Comparison of ENCODE assay signal across 23 mouse cellular contexts in genomic region chr15:87671929-87672328, GRCm38 (mm10).
DNase-seq lines count a peak whose midpoint lies in the region; ATAC-seq lines count a peak whose summit lies in the region.
"Had no signal": no experiment of that assay in that cellular context is flagged by ENCODE, and none has a peak within 500 bp of the region (broad histone marks: within the 10 kb centered on the region; RNA-seq: fewer than 3 reads in every experiment).

No protein-coding gene starts in this region.

- WGBS in forebrain, embryonic 14.5 days: 47% methylated on average over 9 of the region's 9 CpGs
- WGBS in forebrain, embryonic 15.5 days: 45% methylated on average over 9 of the region's 9 CpGs
- WGBS in midbrain, embryonic 14.5 days: 52% methylated on average over 9 of the region's 9 CpGs
- WGBS in midbrain, embryonic 11.5 days: 69% methylated on average over 9 of the region's 9 CpGs
- 47% methylated on average over 9 of the region's 9 CpGs for WGBS in hindbrain, embryonic 13.5 days
- WGBS in heart, embryonic 12.5 days: 84% methylated on average over 9 of the region's 9 CpGs

- H3K4me3 ChIP-seq in forebrain, embryonic 14.5 days (ENCODE audit: low read depth, low read length): no peak overlapping the region
- no peak overlapping the region for H3K4me3 ChIP-seq in forebrain, embryonic 15.5 days
- H3K4me3 ChIP-seq in midbrain, embryonic 14.5 days (replicated peaks; ENCODE audit: low read depth, low read length): no peak overlapping the region
- no peak overlapping the region for H3K4me3 ChIP-seq in midbrain, embryonic 11.5 days (ENCODE audit: low read depth, low read length)
- H3K4me3 ChIP-seq in hindbrain, embryonic 13.5 days: no peak overlapping the region
- no peak overlapping the region for H3K4me3 ChIP-seq in heart, embryonic 12.5 days
- H3K4me3 ChIP-seq: heart, embryonic 10.5 days; limb, embryonic 13.5 days; liver, embryonic 12.5 days; neural tube, embryonic 12.5 days had no signal

- H3K4me1 ChIP-seq in forebrain, embryonic 14.5 days (ENCODE audit: control insufficient read depth, insufficient read depth, low read length): peaks cover 24% of the 10 kb centered on the region
- H3K4me1 ChIP-seq in forebrain, embryonic 15.5 days: peaks cover 33% of the 10 kb centered on the region
- peaks cover 16% of the 10 kb centered on the region; the same call in 1 of the 2 replicates for H3K4me1 ChIP-seq in midbrain, embryonic 14.5 days (ENCODE audit: control insufficient read depth, insufficient read depth, low read length)
- peaks cover 4% of the 10 kb centered on the region; the same call in 1 of the 2 replicates for H3K4me1 ChIP-seq in midbrain, embryonic 11.5 days (ENCODE audit: control insufficient read depth, insufficient read depth, low read length)
- H3K4me1 ChIP-seq in hindbrain, embryonic 13.5 days (replicated peaks): peaks cover 50% of the 10 kb centered on the region
- H3K4me1 ChIP-seq in heart, embryonic 12.5 days (replicated peaks): no peaks in the 10 kb centered on the region
- H3K4me1 ChIP-seq: heart, embryonic 10.5 days; limb, embryonic 13.5 days; liver, embryonic 12.5 days had no signal

- H3K4me2 ChIP-seq in forebrain, embryonic 14.5 days (ENCODE audit: low read length): no peak overlapping the region
- H3K4me2 ChIP-seq in forebrain, embryonic 15.5 days (replicated peaks): no peak overlapping the region
- no peak overlapping the region for H3K4me2 ChIP-seq in midbrain, embryonic 14.5 days (ENCODE audit: low read length)
- no peak overlapping the region for H3K4me2 ChIP-seq in midbrain, embryonic 11.5 days
- no peak overlapping the region for H3K4me2 ChIP-seq in hindbrain, embryonic 13.5 days
- H3K4me2 ChIP-seq in heart, embryonic 12.5 days: no peak overlapping the region
- H3K4me2 ChIP-seq: limb, embryonic 13.5 days; liver, embryonic 12.5 days; neural tube, embryonic 12.5 days had no signal

- H3K27ac ChIP-seq in forebrain, embryonic 14.5 days (ENCODE audit: low read depth, low read length): no peak overlapping the region
- no peak overlapping the region for H3K27ac ChIP-seq in forebrain, embryonic 15.5 days (replicated peaks)
- no peak overlapping the region for H3K27ac ChIP-seq in midbrain, embryonic 14.5 days (replicated peaks; ENCODE audit: low read depth, low read length)
- no peak overlapping the region for H3K27ac ChIP-seq in midbrain, embryonic 11.5 days (ENCODE audit: low read depth, low read length)
- no peak overlapping the region; the same call in 1 of the 2 replicates for H3K27ac ChIP-seq in hindbrain, embryonic 13.5 days
- no peak overlapping the region for H3K27ac ChIP-seq in heart, embryonic 12.5 days (ENCODE audit: poor library complexity, severe bottlenecking)
- H3K27ac ChIP-seq: heart, embryonic 10.5 days; limb, embryonic 13.5 days; liver, embryonic 12.5 days; neural tube, embryonic 12.5 days had no signal

- peak; percentile 63 for DNase-seq in forebrain, embryonic 14.5 days (ENCODE audit: low spot score)
- DNase-seq in midbrain, embryonic 14.5 days: peak; percentile 44
- no peak for DNase-seq in midbrain, embryonic 11.5 days (ENCODE audit: low spot score, missing footprints)
- peak; percentile 26 for DNase-seq in retina, embryonic 14.5 days (ENCODE audit: low spot score)
- DNase-seq: adrenal gland, postnatal 14 days; cerebellum, adult 8-10 months; gastrocnemius, postnatal 10 days; kidney, adult 9 months; kidney, postnatal 14 days; layer of hippocampus, postnatal 36 days; lung, adult 18-20 months; lung, postnatal 36 days; right cerebral cortex, postnatal 14 days; spleen, adult 18-20 months had no signal

- H3K9ac ChIP-seq in forebrain, embryonic 14.5 days (ENCODE audit: low read length): no peak overlapping the region
- no peak overlapping the region for H3K9ac ChIP-seq in forebrain, embryonic 15.5 days (replicated peaks)
- H3K9ac ChIP-seq in midbrain, embryonic 14.5 days (replicated peaks; ENCODE audit: low read length): no peak overlapping the region
- H3K9ac ChIP-seq in midbrain, embryonic 11.5 days (ENCODE audit: low read length): no peak overlapping the region
- no peak overlapping the region for H3K9ac ChIP-seq in hindbrain, embryonic 13.5 days
- no peak overlapping the region for H3K9ac ChIP-seq in heart, embryonic 12.5 days
- H3K9ac ChIP-seq: limb, embryonic 13.5 days; liver, embryonic 12.5 days; neural tube, embryonic 12.5 days had no signal

- H3K9me3 ChIP-seq in forebrain, embryonic 14.5 days (replicated peaks; ENCODE audit: control insufficient read depth, low read length): no peaks in the 10 kb centered on the region
- H3K9me3 ChIP-seq in forebrain, embryonic 15.5 days: no peaks in the 10 kb centered on the region
- H3K9me3 ChIP-seq in midbrain, embryonic 14.5 days (ENCODE audit: control insufficient read depth, low read length): no peaks in the 10 kb centered on the region
- H3K9me3 ChIP-seq in midbrain, embryonic 11.5 days (ENCODE audit: control insufficient read depth, low read length): no peaks in the 10 kb centered on the region
- H3K9me3 ChIP-seq in hindbrain, embryonic 13.5 days: no peaks in the 10 kb centered on the region
- H3K9me3 ChIP-seq in heart, embryonic 12.5 days (replicated peaks): no peaks in the 10 kb centered on the region
- H3K9me3 ChIP-seq: heart, embryonic 10.5 days; limb, embryonic 13.5 days; neural tube, embryonic 12.5 days had no signal

- ATAC-seq in forebrain, embryonic 14.5 days: peak; percentile 42; the same call in 1 of the 2 replicates
- no peak; the same call in 1 of the 2 replicates for ATAC-seq in forebrain, embryonic 15.5 days (replicated peaks)
- ATAC-seq in midbrain, embryonic 14.5 days (ENCODE audit: low FRiP score, low TSS enrichment): no peak
- ATAC-seq in midbrain, embryonic 11.5 days (ENCODE audit: low FRiP score): no peak
- 0 out of 2 replicates have a peak, but pooled peaks have one; percentile 59 for ATAC-seq in hindbrain, embryonic 13.5 days (ENCODE audit: low FRiP score)
- ATAC-seq in heart, embryonic 12.5 days (ENCODE audit: insufficient number of reproducible peaks, low FRiP score): no peak
- ATAC-seq: CD4-positive, CD25-positive, alpha-beta regulatory T cell, adult 4 months; intestine, embryonic 16.5 days; liver, embryonic 12.5 days had no signal

- H3K36me3 ChIP-seq in forebrain, embryonic 14.5 days (ENCODE audit: control insufficient read depth, insufficient read depth, low read length): no peaks in the 10 kb centered on the region
- H3K36me3 ChIP-seq in forebrain, embryonic 15.5 days: no peaks in the 10 kb centered on the region
- no peaks in the 10 kb centered on the region for H3K36me3 ChIP-seq in midbrain, embryonic 14.5 days (ENCODE audit: control insufficient read depth, insufficient read depth, low read length)
- H3K36me3 ChIP-seq in midbrain, embryonic 11.5 days (ENCODE audit: control insufficient read depth, insufficient read depth, low read length): no peaks in the 10 kb centered on the region
- H3K36me3 ChIP-seq in hindbrain, embryonic 13.5 days: no peaks in the 10 kb centered on the region
- no peaks in the 10 kb centered on the region for H3K36me3 ChIP-seq in heart, embryonic 12.5 days
- H3K36me3 ChIP-seq: heart, embryonic 10.5 days; limb, embryonic 13.5 days; liver, embryonic 12.5 days; neural tube, embryonic 12.5 days had no signal

- no peaks in the 10 kb centered on the region for H3K27me3 ChIP-seq in forebrain, embryonic 14.5 days (replicated peaks; ENCODE audit: control insufficient read depth, insufficient read depth, low read length)
- no peaks in the 10 kb centered on the region for H3K27me3 ChIP-seq in forebrain, embryonic 15.5 days
- H3K27me3 ChIP-seq in midbrain, embryonic 14.5 days (ENCODE audit: control insufficient read depth, insufficient read depth, low read length): no peaks in the 10 kb centered on the region
- no peaks in the 10 kb centered on the region for H3K27me3 ChIP-seq in midbrain, embryonic 11.5 days (ENCODE audit: control insufficient read depth, insufficient read depth, low read length)
- no peaks in the 10 kb centered on the region for H3K27me3 ChIP-seq in hindbrain, embryonic 13.5 days
- no peaks in the 10 kb centered on the region for H3K27me3 ChIP-seq in heart, embryonic 12.5 days (replicated peaks)
- H3K27me3 ChIP-seq: liver, embryonic 12.5 days; neural tube, embryonic 12.5 days had no signal

Comparison
In these comparisons a context has a peak if more than half of its experiments do, and no peak if none do; other contexts are left out.
1. ATAC-seq: peak in forebrain, embryonic 14.5 days (single experiment) and hindbrain, embryonic 13.5 days (single experiment); none in forebrain, embryonic 15.5 days (single experiment), midbrain, embryonic 14.5 days (single experiment), midbrain, embryonic 11.5 days (single experiment) and heart, embryonic 12.5 days (single experiment).